Mouse (Mus musculus) heart, embryonic 15.5 days (tissue): ENCODE data around the gene Cir1. TPM values are rescaled to one million over a fixed set of nuclear protein-coding genes. Genes with fewer than 3 reads are reported as not detected.

Experiments used
- ATAC-seq: fragments of 200-750 bp; cut with Nextera tagmentation; replicated peaks from 2 replicates; pipeline ENCODE4 v1.8.0; 2017; ENCODE audit warnings: low read depth, moderate TSS enrichment; ENCODE audit not compliant: insufficient number of reproducible peaks, insufficient read depth, low FRiP score
- H3K27ac ChIP-seq: fragments of 300-500 bp; sonication (generic); 2 replicates; pipeline ENCODE4 v1.5.1; 2015; ENCODE audit warnings: mild to moderate bottlenecking, inconsistent platforms
- H3K27me3 ChIP-seq: fragments of 300-500 bp; sonication (generic); 2 replicates; pipeline ENCODE4 v1.6.1; 2015; ENCODE audit warnings: inconsistent platforms
- H3K36me3 ChIP-seq: fragments of 300-500 bp; sonication (generic); 2 replicates; pipeline ENCODE4 v1.6.1; 2015; ENCODE audit warnings: mild to moderate bottlenecking, inconsistent platforms
- H3K4me1 ChIP-seq: fragments of 300-500 bp; sonication (generic); replicated peaks from 2 replicates; pipeline ENCODE4 v1.6.1; 2015; ENCODE audit warnings: inconsistent platforms
- H3K4me2 ChIP-seq: fragments of 300-500 bp; sonication (generic); 2 replicates; pipeline ENCODE4 v1.6.1; 2015; ENCODE audit warnings: inconsistent platforms, mild to moderate bottlenecking, moderate library complexity
- H3K4me3 ChIP-seq: fragments of 300-500 bp; sonication (generic); 2 replicates; pipeline ENCODE4 v1.5.1; 2015; ENCODE audit warnings: mild to moderate bottlenecking, inconsistent platforms
- H3K9ac ChIP-seq: fragments of 300-500 bp; sonication (generic); 2 replicates; pipeline ENCODE4 v1.6.1; 2015; ENCODE audit warnings: mild to moderate bottlenecking, inconsistent platforms
- H3K9me3 ChIP-seq: fragments of 300-500 bp; sonication (generic); replicated peaks from 2 replicates; pipeline ENCODE4 v1.6.1; 2016; ENCODE audit warnings: inconsistent platforms
- WGBS: fragments of 180-500 bp; shearing (Covaris S2); methylation state at CpG from one replicate; pipeline ENCODE4 v1.1.7; 2015; ENCODE audit warnings: mixed read lengths; 5-methylcytosine and 5-hydroxymethylcytosine counted together
- polyA plus RNA-seq: library from polyadenylated mRNA; unstranded; fragments of >200 nt; fragmentation: Nextera tagmentation; extraction: Ambion mirVana; gene quantifications from 2 replicates; pipeline ENCODE4 v1.2.1, GENCODE M21; 2015

Cir1 gene
- polyA plus RNA-seq, 1 experiment from 2014 or later, result 16.7 TPM

DNA sequence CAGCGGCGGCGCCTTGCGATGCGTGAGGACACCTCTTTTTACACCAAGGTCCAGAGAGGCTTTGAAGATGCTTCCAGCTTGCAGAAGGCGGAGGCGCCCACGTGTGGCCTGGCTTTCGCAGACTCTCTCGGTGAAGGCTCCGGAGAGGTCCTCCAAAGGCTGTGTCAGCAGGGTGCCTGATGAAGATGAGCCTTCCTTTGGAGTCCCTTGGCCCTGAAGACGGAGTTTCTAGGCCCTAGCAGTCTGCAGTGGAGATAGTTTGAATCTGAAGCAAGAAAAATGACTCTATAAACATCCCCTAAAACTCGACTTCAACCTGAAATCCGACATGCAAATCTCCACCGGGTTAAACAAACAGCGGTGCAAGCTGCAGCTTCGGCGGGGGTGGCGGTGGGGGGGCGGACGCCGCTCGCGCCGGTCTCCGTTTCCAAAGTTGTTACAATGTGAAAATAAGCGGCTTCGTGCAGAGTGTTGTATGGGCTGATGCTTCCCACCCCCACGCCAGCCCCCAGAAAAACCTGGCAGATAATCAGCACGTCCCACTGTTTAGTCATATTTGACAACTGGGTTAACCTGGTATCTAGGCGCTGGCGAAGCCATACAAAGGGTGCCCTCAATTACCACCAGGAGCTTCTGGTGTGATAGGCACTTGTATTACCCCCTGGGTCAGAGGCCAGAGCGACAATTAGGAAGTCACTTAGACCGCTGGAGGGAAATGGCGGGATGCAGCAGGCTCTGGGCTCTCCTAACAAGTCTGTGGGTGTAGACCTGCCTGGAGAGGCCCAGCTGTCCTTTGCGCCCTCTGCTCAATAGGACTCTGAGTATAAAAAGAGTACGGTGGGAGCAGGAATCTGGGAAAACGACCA, 41.7 kb downstream of the Cir1 start:
- Histone ChIP-seq H3K4me1 (peaks cover 41% of the 10 kb centered on the region), H3K9ac (no peak overlapping the region), H3K4me2 (peak overlapping the region; percentile 73), H3K9me3 (no peaks in the 10 kb centered on the region), H3K27ac (no peak overlapping the region), H3K4me3 (peak overlapping the region; percentile 20), H3K36me3 (no peaks in the 10 kb centered on the region), H3K27me3 (peaks cover 87% of the 10 kb centered on the region)
- ATAC-seq, result no peak
- 1% methylated on average over 38 of the region's 38 CpGs for WGBS

DNA sequence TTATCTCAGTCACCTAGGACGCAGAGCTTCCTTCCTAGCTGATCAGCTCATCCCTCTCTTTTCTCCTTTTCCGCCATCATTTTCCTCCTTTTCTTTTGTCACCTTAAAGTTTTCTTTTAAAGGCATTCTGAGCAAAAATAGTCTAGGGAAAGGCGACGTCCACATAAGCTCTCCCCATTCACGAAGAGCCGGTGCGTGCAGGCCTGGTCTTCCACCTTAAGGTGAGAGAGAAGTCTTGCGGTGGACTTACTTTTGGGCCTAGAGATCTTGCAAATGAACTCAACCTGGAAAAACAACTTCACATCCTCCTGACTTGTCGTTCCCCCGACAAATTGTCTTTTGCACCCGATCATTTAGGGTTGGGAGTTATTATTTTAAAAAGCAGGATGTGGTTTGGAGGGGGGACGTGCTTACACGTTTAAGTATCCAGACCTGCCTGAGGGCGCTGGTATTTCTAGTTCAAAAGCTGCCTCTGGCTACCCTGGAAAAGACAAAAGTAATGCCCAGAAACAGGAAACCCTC, 42.4 kb downstream of the Cir1 start:
- Histone ChIP-seq H3K27ac (no peak overlapping the region), H3K4me3 (0 out of 2 replicates have a peak overlapping the region, but pooled peaks have one; percentile 20)
- 8% methylated on average over 14 of the region's 14 CpGs for WGBS

DNA sequence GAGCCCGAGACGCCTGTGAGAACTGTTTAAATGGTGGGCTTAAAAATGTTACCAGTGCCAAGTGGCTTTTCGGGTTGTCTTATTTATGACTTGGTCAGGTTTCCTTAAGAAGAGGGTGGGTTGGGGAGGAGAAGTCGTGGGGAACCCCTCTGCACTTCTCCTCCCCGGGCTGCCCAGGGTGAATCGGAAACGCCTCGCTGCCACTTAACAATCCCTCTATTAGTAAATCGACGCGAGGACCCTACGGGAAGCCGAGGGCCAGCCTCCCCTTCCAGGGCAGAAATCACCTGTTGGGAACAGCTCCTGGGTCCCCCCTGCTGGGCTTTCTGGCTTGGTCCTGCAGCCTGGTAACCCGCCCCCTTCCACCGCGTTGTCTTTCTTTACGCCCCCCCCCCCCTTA, 42.8 kb downstream of the Cir1 start:
- under 1% methylated on average over 16 of the region's 17 CpGs for WGBS
- Histone ChIP-seq H3K9ac (no peak overlapping the region), H3K36me3 (no peaks in the 10 kb centered on the region), H3K4me1 (peaks cover 43% of the 10 kb centered on the region), H3K4me2 (no peak overlapping the region), H3K27me3 (peaks cover 93% of the 10 kb centered on the region), H3K4me3 (no peak overlapping the region), H3K27ac (no peak overlapping the region), H3K9me3 (no peaks in the 10 kb centered on the region)
- ATAC-seq, result no peak

More for the DNA sequence above, 42.4 kb downstream of the Cir1 start:
- no peaks in the 10 kb centered on the region for H3K9me3 ChIP-seq
- H3K4me2 ChIP-seq, result peak overlapping the region; percentile 73; the same call in 1 of the 2 replicates
- H3K9ac ChIP-seq, result no peak overlapping the region
- H3K27me3 ChIP-seq, result peaks cover 91% of the 10 kb centered on the region
- H3K4me1 ChIP-seq, result peaks cover 41% of the 10 kb centered on the region
- no peaks in the 10 kb centered on the region for H3K36me3 ChIP-seq
- ATAC-seq, result no peak

DNA sequence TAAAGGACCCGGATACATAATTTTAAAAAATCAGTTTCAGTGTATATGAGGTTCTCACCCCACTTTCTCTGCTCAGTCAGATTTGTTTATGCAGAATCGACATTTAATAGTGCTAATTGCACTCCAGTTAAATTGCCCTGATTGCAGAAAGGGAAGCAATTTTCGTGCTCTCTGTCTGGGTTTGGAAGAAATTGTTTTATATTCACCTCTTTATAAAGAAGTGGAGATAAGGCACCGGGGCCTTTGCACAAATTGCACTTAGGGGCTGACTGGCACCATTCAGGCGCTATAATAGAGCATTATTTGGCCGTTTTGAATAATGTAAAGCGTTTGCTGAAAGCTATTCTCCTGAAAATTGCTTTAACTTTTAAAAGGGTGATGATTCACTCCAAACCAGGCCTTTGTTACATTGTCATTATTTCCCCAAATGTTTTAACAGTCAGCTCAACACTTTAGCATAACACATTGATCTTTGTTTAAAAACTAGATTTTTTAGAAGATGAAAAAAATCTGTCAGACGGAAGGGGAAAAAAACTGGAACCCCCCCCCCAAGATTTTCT, 43.6 kb downstream of the Cir1 start:
- H3K36me3 ChIP-seq, result no peaks in the 10 kb centered on the region
- peaks cover 42% of the 10 kb centered on the region for H3K4me1 ChIP-seq
- ATAC-seq, result no peak
- no peaks in the 10 kb centered on the region for H3K9me3 ChIP-seq
- WGBS, result 11% methylated on average over 8 of the region's 8 CpGs
- H3K4me3 ChIP-seq, result no peak overlapping the region
- H3K27ac ChIP-seq, result no peak overlapping the region
- H3K27me3 ChIP-seq, result peaks cover 93% of the 10 kb centered on the region
- no peak overlapping the region for H3K4me2 ChIP-seq
- H3K9ac ChIP-seq, result no peak overlapping the region

DNA sequence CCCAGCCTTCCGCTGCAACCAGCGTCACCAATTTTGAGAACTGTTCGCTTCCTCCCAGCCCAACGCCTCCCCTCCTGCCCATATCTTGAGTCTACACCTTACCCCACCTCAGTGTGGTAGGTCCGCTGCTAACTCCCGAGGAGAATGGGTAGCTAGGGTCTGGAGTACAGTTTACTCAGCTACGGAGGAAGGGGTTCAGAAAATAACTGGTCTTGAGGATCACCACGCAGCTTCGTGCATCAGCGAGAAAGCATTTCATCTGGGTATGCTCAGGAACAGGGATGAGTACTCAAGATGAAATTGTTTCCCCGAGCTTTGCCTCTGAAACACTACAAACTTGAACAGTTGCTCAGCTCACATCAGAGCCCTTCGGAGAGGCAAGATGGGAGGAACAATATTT, 44.2 kb downstream of the Cir1 start:
- H3K36me3 ChIP-seq, result no peaks in the 10 kb centered on the region
- 6% methylated on average over 12 of the region's 12 CpGs for WGBS

DNA sequence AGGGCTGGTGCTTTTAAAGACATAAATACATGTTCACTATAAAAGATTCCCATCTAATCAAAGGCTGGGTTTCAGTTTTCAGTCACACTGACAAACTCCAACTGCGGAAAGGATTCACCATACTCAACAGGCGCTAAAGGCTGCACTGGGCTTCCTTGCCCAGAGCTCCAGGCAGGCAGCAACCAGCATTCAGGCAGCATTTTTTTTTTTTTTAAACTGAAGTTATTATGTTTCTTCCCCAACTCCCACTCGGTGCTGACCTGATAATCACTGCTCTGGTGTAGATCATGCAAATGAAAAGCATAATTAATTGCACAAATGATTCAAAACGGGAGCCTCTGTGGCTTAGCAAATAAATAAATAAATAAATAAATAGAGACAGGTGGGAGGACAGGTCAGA, 44.7 kb downstream of the Cir1 start:
- ATAC-seq, result no peak
- no peak overlapping the region for H3K4me3 ChIP-seq
- no peak overlapping the region for H3K9ac ChIP-seq
- no peak overlapping the region for H3K27ac ChIP-seq
- no peak overlapping the region for H3K4me2 ChIP-seq
- H3K4me1 ChIP-seq, result peaks cover 41% of the 10 kb centered on the region
- H3K36me3 ChIP-seq, result no peaks in the 10 kb centered on the region
- WGBS, result 10% methylated on average over 4 of the region's 4 CpGs
- H3K27me3 ChIP-seq, result peaks cover 93% of the 10 kb centered on the region
- H3K9me3 ChIP-seq, result no peaks in the 10 kb centered on the region

More for the DNA sequence above, 44.2 kb downstream of the Cir1 start:
- no peak for ATAC-seq
- no peak overlapping the region for H3K4me3 ChIP-seq
- no peak overlapping the region for H3K4me2 ChIP-seq
- H3K4me1 ChIP-seq, result peaks cover 42% of the 10 kb centered on the region
- peaks cover 93% of the 10 kb centered on the region for H3K27me3 ChIP-seq
- H3K9me3 ChIP-seq, result no peaks in the 10 kb centered on the region
- H3K9ac ChIP-seq, result no peak overlapping the region
- H3K27ac ChIP-seq, result no peak overlapping the region

DNA sequence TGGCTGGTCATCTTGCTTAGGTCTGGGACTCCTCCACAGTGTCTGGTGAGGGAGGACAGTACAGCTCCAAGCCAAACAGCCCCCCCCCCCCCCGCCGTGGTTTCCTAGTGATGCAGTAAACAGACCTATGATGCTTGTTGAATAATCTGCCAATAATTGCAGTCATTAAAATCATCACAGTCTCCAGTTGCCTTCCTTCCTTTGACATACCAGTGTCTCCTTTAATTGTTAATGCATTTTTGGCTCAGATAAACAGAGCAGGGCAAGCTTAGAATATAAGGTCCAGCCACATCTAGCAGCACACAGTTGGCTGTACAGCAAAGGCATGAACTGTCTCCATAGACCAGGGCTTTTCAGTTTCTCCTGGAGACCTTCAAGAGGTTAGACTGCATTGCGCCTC, 45.3 kb downstream of the Cir1 start:
- Histone ChIP-seq H3K4me1 (peaks cover 36% of the 10 kb centered on the region), H3K4me2 (no peak overlapping the region), H3K27ac (no peak overlapping the region), H3K27me3 (peaks cover 93% of the 10 kb centered on the region), H3K36me3 (no peaks in the 10 kb centered on the region), H3K9ac (no peak overlapping the region), H3K9me3 (no peaks in the 10 kb centered on the region), H3K4me3 (no peak overlapping the region)
- WGBS, result 21% methylated on average over 3 of the region's 3 CpGs
- ATAC-seq, result no peak

DNA sequence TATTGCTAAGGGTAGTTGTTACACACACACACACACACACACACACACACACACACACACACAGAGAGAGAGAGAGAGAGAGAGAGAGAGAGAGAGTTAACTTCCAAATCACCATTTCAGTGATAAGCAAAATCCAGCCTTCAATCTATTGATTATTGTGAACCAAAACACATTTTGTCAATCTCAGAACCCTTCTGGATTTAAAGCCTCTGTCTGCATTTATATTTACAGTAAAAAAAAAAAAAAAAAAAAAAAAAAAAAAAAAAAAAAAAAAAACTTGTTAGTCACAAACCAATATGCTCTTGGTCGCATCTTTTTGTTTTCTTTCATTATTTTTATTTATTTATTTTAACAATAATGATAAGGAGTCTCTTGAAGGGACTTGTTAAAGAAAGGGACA, 45.9 kb downstream of the Cir1 start:
- Histone ChIP-seq H3K4me3 (no peak overlapping the region), H3K36me3 (no peaks in the 10 kb centered on the region), H3K9me3 (no peaks in the 10 kb centered on the region), H3K27me3 (peaks cover 92% of the 10 kb centered on the region), H3K27ac (no peak overlapping the region), H3K4me2 (no peak overlapping the region), H3K4me1 (peaks cover 30% of the 10 kb centered on the region), H3K9ac (no peak overlapping the region)
- WGBS, result 32% methylated on average over 1 of the region's 1 CpGs
- no peak for ATAC-seq

DNA sequence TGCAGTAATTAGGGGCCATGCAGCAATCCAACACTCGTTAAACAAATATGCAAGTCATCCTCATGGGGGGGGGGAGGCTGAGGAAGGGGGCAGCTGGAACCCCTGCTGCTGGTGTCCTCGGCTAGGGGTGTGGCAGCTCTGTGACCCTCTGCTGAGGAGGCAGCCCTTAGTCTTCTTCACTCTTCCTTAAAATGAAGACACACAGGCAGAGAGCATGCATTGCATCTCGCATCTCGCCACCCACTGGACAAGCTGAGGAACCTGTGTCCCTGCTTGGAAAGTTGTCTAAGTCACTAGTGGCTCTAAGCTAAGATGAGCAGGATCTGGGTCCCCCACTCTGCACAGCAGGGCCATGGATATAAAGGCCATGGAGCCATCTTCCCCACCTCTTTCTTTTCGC, 46.5 kb downstream of the Cir1 start:
- H3K27ac ChIP-seq, result no peak overlapping the region
- H3K4me3 ChIP-seq, result no peak overlapping the region
- no peak overlapping the region for H3K9ac ChIP-seq
- no peaks in the 10 kb centered on the region for H3K9me3 ChIP-seq
- 14% methylated on average over 5 of the region's 5 CpGs for WGBS
- no peak overlapping the region for H3K4me2 ChIP-seq
- H3K4me1 ChIP-seq, result peaks cover 24% of the 10 kb centered on the region
- no peak for ATAC-seq
- H3K27me3 ChIP-seq, result peaks cover 86% of the 10 kb centered on the region
- H3K36me3 ChIP-seq, result no peaks in the 10 kb centered on the region

DNA sequence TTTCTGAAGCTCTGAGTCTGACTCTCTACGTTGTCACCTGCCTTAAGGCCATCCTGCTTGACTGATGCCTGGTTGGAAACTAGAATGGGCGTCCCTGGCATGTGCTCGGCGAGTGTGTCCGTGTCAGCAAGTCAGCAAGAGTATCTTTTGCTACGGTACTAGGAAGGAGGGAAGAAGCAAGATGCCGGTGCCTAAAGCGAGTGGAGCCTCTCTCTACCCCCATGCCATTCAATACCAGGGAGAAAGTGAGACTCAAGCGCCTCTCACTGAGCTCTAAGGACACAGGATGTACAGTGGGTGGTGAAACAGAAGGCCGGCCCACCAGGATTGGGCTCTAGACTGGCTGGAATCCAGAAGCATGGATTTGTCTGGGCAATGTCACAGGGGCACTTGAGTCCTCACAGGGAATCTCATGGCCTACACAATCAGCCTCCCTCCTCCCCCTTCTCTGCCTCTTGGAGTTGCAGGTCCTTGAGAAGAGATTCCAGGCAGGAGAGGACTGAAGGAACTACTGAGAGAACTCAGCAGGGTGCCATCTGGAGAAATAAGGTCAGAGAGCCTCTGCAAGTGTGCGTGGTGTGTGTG, 47.8 kb downstream of the Cir1 start:
- ATAC-seq, result no peak
- H3K4me1 ChIP-seq, result peaks cover 21% of the 10 kb centered on the region
- no peak overlapping the region for H3K9ac ChIP-seq
- H3K4me3 ChIP-seq, result peak overlapping the region; percentile 53
- 5% methylated on average over 11 of the region's 11 CpGs for WGBS
- H3K9me3 ChIP-seq, result no peaks in the 10 kb centered on the region
- no peaks in the 10 kb centered on the region for H3K36me3 ChIP-seq
- H3K27ac ChIP-seq, result no peak overlapping the region
- H3K4me2 ChIP-seq, result peak overlapping the region; percentile 90
- peaks cover 73% of the 10 kb centered on the region for H3K27me3 ChIP-seq

DNA sequence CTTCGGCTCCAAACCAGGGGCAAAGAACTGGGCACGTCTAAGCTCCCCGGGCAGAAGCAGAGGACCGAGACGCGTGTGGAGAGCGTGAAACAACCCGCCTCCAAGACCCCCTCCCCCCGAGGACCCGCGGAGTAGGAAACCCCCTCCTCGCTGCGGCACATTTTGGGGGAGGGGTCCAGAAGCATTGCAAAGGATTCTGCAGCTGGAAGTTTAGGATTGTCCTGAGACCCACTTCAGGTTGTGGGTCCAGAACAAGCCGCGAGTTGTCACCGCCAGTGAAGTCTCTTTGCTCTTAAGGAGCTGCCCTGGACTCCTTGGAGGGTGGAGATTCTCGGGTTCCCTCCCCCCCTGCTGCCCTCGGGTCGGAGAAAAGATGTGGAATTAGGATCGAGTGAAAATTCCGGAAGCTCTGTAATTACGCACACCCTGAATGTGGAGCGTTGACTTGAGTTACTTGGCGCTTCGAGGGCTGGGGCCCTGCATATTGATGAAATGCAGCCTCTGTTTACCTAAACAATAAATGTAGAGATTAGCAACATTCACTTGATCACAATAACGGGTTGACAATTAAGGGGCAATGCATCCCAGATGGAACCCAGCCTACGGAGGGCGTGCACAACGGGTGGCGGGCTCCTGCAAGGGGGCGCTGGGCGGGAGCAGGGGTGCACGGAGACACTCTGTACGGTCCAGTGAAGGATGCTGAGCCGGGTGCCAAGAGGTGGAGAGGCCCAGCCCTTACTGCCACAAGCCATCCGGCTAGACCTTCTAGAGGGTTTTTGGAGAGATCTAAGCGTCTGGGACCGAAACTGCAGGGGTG, 48.5 kb downstream of the Cir1 start:
- Histone ChIP-seq H3K27me3 (peaks cover 68% of the 10 kb centered on the region), H3K4me3 (peak overlapping the region; percentile 53), H3K27ac (no peak overlapping the region), H3K9ac (peak overlapping the region; percentile 37), H3K4me1 (peaks cover 21% of the 10 kb centered on the region), H3K9me3 (no peaks in the 10 kb centered on the region), H3K36me3 (no peaks in the 10 kb centered on the region), H3K4me2 (peak overlapping the region; percentile 90)
- WGBS, result 2% methylated on average over 38 of the region's 38 CpGs
- no peak for ATAC-seq
